Mouse (Mus musculus): ENCODE data around the gene Exoc3l. TPM values are rescaled to one million over a fixed set of nuclear protein-coding genes. Genes with fewer than 3 reads are reported as not detected.

Exoc3l gene
- 21.6 and 25.4 TPM in 2 replicates for polyA plus RNA-seq (2015; fragmentation: Nextera tagmentation; extraction: Ambion mirVana)

GRCm38 (mm10) chr8:105295895-105296573, at the start of gene Exoc3l:
TSS of gene Exoc3l (minus strand) at chr8:105296101.
- H3K9ac ChIP-seq, result peak within 1 kb of the TSS; percentile 97; the same call in 1 of the 2 replicates
- peaks cover 25% of the 10 kb centered on the region for H3K36me3 ChIP-seq
- H3K27ac ChIP-seq, result peak within 1 kb of the TSS; percentile 80
- ATAC-seq (replicated peaks; ENCODE audit: low FRiP score), result no peak
- H3K4me2 ChIP-seq, result peak within 1 kb of the TSS; percentile 92
- no peaks in the 10 kb centered on the region for H3K27me3 ChIP-seq
- H3K9me3 ChIP-seq (replicated peaks), result no peaks in the 10 kb centered on the region
- H3K4me3 ChIP-seq (replicated peaks), result peak within 1 kb of the TSS; percentile 100
- WGBS, result 58% methylated on average over 11 of the region's 11 CpGs
- H3K4me1 ChIP-seq, result peaks cover 26% of the 10 kb centered on the region

GRCm38 (mm10) chr8:105345061-105345975, 49.4 kb upstream of the Exoc3l start:
- Histone ChIP-seq H3K4me2 (peak overlapping the region; percentile 96), H3K9me3 (replicated peaks) (no peaks in the 10 kb centered on the region), H3K27ac (peak overlapping the region; percentile 95), H3K36me3 (no peaks in the 10 kb centered on the region), H3K27me3 (peaks cover 14% of the 10 kb centered on the region), H3K9ac (no peak overlapping the region), H3K4me3 (replicated peaks) (peak overlapping the region; percentile 84; the same call in 1 of the 2 replicates), H3K4me1 (peaks cover 80% of the 10 kb centered on the region)
- WGBS, result 43% methylated on average over 7 of the region's 7 CpGs
- ATAC-seq (replicated peaks; ENCODE audit: low FRiP score), result no peak

GRCm38 (mm10) chr8:105343791-105344574, 48.1 kb upstream of the Exoc3l start:
- Histone ChIP-seq H3K36me3 (no peaks in the 10 kb centered on the region; the same call in 1 of the 2 replicates), H3K4me1 (peaks cover 72% of the 10 kb centered on the region), H3K9me3 (replicated peaks) (no peaks in the 10 kb centered on the region), H3K4me3 (replicated peaks) (no peak overlapping the region), H3K27me3 (peaks cover 3% of the 10 kb centered on the region; the same call in 1 of the 2 replicates), H3K4me2 (no peak overlapping the region), H3K27ac (0 out of 2 replicates have a peak overlapping the region, but pooled peaks have one; percentile 34), H3K9ac (no peak overlapping the region)
- no peak for ATAC-seq (replicated peaks; ENCODE audit: low FRiP score)
- WGBS, result 62% methylated on average over 8 of the region's 8 CpGs

- Histone ChIP-seq H3K9ac (no peak overlapping the region), H3K27ac (0 out of 2 replicates have a peak overlapping the region, but pooled peaks have one; percentile 19), H3K4me3 (replicated peaks) (no peak overlapping the region), H3K9me3 (replicated peaks) (no peaks in the 10 kb centered on the region), H3K27me3 (no peaks in the 10 kb centered on the region), H3K36me3 (peaks cover 6% of the 10 kb centered on the region), H3K4me2 (no peak overlapping the region), H3K4me1 (peaks cover 69% of the 10 kb centered on the region)
- 77% methylated on average over 4 of the region's 4 CpGs for WGBS
- ATAC-seq (replicated peaks; ENCODE audit: low FRiP score), result no peak
Measured at GRCm38 (mm10) chr8:105342768-105343167, 46.9 kb upstream of the Exoc3l start.

GRCm38 (mm10) chr8:105341399-105341798, 45.5 kb upstream of the Exoc3l start:
- no peaks in the 10 kb centered on the region for H3K9me3 ChIP-seq (replicated peaks)
- no peak overlapping the region for H3K4me3 ChIP-seq (replicated peaks)
- 39% methylated on average over 8 of the region's 8 CpGs for WGBS
- H3K4me1 ChIP-seq, result peaks cover 60% of the 10 kb centered on the region
- peaks cover 20% of the 10 kb centered on the region for H3K36me3 ChIP-seq
- no peak overlapping the region for H3K9ac ChIP-seq
- 0 out of 2 replicates have a peak overlapping the region, but pooled peaks have one; percentile 5 for H3K4me2 ChIP-seq
- H3K27me3 ChIP-seq, result no peaks in the 10 kb centered on the region
- ATAC-seq (replicated peaks; ENCODE audit: low FRiP score), result no peak
- peak overlapping the region; percentile 65 for H3K27ac ChIP-seq

- ATAC-seq (replicated peaks; ENCODE audit: low FRiP score), result no peak
- no peaks in the 10 kb centered on the region for H3K27me3 ChIP-seq
- no peak overlapping the region for H3K27ac ChIP-seq
Measured at GRCm38 (mm10) chr8:105339886-105340635, 44.2 kb upstream of the Exoc3l start.

GRCm38 (mm10) chr8:105338992-105339391, 43.1 kb upstream of the Exoc3l start:
- Histone ChIP-seq H3K4me3 (replicated peaks) (no peak overlapping the region), H3K4me2 (no peak overlapping the region), H3K27me3 (no peaks in the 10 kb centered on the region), H3K9ac (no peak overlapping the region), H3K9me3 (replicated peaks) (no peaks in the 10 kb centered on the region), H3K4me1 (peaks cover 36% of the 10 kb centered on the region), H3K36me3 (peaks cover 44% of the 10 kb centered on the region), H3K27ac (no peak overlapping the region)
- WGBS, result 34% methylated on average over 4 of the region's 4 CpGs
- ATAC-seq (replicated peaks; ENCODE audit: low FRiP score), result no peak

More at GRCm38 (mm10) chr8:105339886-105340635, 44.2 kb upstream of the Exoc3l start:
- no peak overlapping the region for H3K9ac ChIP-seq
- peaks cover 33% of the 10 kb centered on the region for H3K36me3 ChIP-seq
- H3K4me1 ChIP-seq, result peaks cover 47% of the 10 kb centered on the region
- no peak overlapping the region for H3K4me3 ChIP-seq (replicated peaks)
- H3K9me3 ChIP-seq (replicated peaks), result no peaks in the 10 kb centered on the region
- no peak overlapping the region for H3K4me2 ChIP-seq
- 69% methylated on average over 6 of the region's 6 CpGs for WGBS

GRCm38 (mm10) chr8:105336373-105337130, 40.7 kb upstream of the Exoc3l start:
- 61% methylated on average over 32 of the region's 32 CpGs for WGBS

GRCm38 (mm10) chr8:105332523-105332922, 36.6 kb upstream of the Exoc3l start:
- H3K9me3 ChIP-seq (replicated peaks), result no peaks in the 10 kb centered on the region
- no peak overlapping the region for H3K4me2 ChIP-seq
- no peaks in the 10 kb centered on the region for H3K27me3 ChIP-seq
- no peak overlapping the region for H3K27ac ChIP-seq
- peaks cover 7% of the 10 kb centered on the region for H3K4me1 ChIP-seq
- H3K4me3 ChIP-seq (replicated peaks), result no peak overlapping the region
- 73% methylated on average over 2 of the region's 2 CpGs for WGBS
- no peak overlapping the region for H3K9ac ChIP-seq
- ATAC-seq (replicated peaks; ENCODE audit: low FRiP score), result no peak
- peaks cover 98% of the 10 kb centered on the region for H3K36me3 ChIP-seq

More at GRCm38 (mm10) chr8:105336373-105337130, 40.7 kb upstream of the Exoc3l start:
- H3K9me3 ChIP-seq (replicated peaks), result no peaks in the 10 kb centered on the region
- H3K9ac ChIP-seq, result no peak overlapping the region
- H3K27me3 ChIP-seq, result no peaks in the 10 kb centered on the region
- H3K27ac ChIP-seq, result no peak overlapping the region
- H3K4me3 ChIP-seq (replicated peaks), result no peak overlapping the region
- peaks cover 23% of the 10 kb centered on the region for H3K4me1 ChIP-seq
- ATAC-seq (replicated peaks; ENCODE audit: low FRiP score), result no peak; the same call in 1 of the 2 replicates
- no peak overlapping the region for H3K4me2 ChIP-seq
- H3K36me3 ChIP-seq, result peaks cover 68% of the 10 kb centered on the region

GRCm38 (mm10) chr8:105331931-105332330, 36.0 kb upstream of the Exoc3l start:
- peaks cover 92% of the 10 kb centered on the region for H3K36me3 ChIP-seq
- H3K9me3 ChIP-seq (replicated peaks), result no peaks in the 10 kb centered on the region
- H3K4me2 ChIP-seq, result no peak overlapping the region
- no peaks in the 10 kb centered on the region for H3K27me3 ChIP-seq
- 92% methylated on average over 9 of the region's 9 CpGs for WGBS
- peaks cover 13% of the 10 kb centered on the region for H3K4me1 ChIP-seq
- no peak overlapping the region for H3K27ac ChIP-seq
- no peak for ATAC-seq (replicated peaks; ENCODE audit: low FRiP score)
- no peak overlapping the region for H3K4me3 ChIP-seq (replicated peaks)
- H3K9ac ChIP-seq, result no peak overlapping the region

Measured in kidney, embryonic 15.5 days (tissue).